Mouse (Mus musculus): Measurements from ENCODE around the gene Thg1l. TPM values are rescaled to one million over a fixed set of nuclear protein-coding genes. Genes with fewer than 3 reads are reported as not detected.

Thg1l gene
- polyA plus RNA-seq (2012): 4.5 and 8.5 TPM in 2 replicates

DNA sequence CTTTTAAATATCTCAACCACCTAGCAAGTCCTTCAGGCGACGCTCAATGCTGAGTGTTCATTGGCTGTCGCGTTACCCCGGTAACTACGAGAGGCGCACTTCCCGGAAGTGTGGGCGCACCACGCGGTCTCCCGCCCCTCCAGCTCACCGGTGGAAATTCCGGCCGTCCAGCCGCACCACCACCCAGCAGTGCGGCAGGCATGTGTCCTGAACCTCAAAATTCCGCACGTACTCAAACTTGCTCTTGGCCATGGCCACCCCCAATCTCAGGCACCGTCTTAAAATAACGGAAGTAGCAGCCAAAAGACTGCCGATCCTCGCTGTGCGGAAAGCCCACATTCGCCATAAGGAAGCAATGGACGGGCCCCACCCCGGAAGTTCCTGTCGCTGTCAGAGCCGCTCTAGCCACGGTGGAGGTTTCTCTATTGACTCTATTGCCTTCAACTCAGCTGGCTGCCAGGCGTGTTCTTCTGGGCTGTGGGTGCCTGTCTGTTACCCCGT, at the start of gene Thg1l:
TSS of gene Thg1l (minus strand) at position 368 of the 501 bp plus-strand sequence.
- TF ChIP-seq GATA1 (IDR thresholded peaks at IDR 0.05; ENCODE audit: low read length): no peak

DNA sequence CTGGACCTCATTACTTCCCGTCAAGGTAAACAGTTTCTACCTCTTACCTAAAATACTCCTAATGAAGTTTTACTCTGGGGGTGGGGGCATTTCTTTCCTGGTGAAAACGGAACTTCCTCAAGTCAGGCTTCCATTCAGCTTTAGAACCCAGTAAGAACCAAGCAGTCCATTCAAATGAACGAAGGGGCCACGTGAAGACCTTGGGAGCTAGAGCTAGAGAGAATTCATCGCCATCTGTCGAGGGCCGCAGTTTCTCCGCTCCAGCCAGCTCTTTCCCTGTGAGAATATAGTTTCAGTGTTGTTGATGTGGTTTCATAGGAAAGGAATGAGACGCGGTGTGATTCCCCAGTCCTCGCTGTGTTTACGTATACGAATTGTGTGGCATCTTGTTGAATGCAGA, 36.8 kb upstream of the Thg1l start:
- TF ChIP-seq GATA1 (IDR thresholded peaks at IDR 0.05; ENCODE audit: low read length): no peak

- no peak for TF ChIP-seq GATA1 (IDR thresholded peaks at IDR 0.05; ENCODE audit: low read length)
Measured at GRCm38 (mm10) chr11:45991604-45992003, 36.3 kb upstream of the Thg1l start.

DNA sequence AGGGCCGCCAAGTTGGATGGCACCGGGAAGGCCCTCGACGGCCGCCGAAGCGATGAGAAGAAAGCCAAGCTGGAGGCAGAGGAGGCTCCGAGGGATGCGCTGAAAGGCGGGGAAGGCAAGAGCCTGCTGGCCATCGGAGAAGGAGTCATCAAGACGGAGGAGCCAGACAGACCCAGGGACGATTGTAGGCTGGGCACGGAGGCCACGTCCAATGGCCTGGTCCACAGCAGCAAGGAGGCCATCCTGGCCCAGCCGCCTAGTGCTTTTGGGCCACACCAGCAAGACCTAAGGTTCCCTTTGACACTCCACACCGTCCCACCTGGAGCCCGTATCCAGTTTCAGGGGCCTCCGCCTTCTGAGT, 25.6 kb upstream of the Thg1l start:
- TF ChIP-seq GATA1 (IDR thresholded peaks at IDR 0.05; ENCODE audit: low read length): no peak

DNA sequence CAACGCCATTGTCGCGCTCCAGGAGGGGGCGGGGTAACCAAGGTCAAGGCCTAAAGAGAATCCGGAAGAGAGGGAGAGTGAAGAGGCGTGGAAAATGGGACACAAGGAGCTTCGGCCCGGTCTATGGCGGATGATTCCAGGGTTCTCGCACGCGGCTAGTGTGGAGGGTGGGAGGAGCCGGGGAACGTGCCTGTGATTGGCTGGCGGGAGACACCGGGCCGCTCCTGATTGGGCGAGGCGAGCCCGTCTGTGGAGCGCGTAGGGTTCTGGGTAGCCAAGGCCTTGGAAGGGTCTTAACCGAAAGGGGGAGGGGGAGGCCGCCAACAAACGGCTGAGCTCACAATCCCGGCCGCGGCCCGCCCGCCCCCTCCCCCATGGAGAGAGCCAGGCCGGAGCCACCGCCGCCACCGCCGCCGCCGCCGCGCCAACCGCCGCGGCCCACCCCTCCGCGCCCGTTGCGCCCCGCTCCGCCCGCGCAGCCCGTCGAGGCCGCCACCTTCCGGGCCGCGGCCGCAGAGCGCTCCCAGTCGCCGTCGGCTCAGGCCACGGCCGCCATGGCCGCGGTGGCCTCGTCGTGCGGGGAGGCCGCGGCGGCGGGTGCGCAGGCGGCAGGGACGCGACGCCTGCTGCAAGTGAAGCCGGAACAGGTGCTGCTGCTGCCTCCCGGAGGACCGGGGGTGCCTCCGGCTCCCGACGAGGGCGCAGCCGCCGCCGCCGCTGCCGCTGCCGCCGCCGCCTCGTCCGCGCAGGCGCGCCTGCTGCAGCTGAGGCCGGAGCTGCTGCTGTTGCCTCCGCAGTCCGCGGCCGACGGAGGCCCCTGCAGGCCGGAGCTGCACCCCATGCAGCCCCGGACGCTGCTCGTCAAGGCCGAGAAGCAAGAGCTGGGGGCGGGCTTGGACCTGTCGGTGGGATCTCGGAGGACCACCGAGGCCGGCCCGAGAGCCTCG, 24.9 kb upstream of the Thg1l start, which contains the start of gene Sox30:
TSS of gene Sox30 (plus strand) at position 365 of the 947 bp plus-strand sequence.
- TF ChIP-seq GATA1 (IDR thresholded peaks at IDR 0.05; ENCODE audit: low read length): no peak

DNA sequence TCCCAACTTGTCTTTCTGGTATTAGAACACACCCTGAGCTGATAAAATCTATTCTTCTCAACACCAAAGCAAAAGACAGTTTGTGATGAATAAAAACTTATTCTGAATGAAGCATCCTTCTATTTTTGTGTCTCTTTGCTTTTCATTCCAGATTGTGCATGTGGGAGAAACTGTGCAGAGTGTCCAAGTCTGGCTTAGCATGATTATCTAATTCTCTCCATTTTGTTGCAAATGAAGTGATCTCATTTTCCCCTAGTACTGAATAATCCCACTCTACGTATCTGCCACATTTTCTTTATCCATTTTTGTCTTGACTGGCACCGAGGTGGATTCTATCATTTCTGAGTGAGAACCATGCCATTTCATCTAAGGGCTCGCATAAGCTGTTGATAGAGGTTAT, 20.8 kb upstream of the Thg1l start:
- no peak for TF ChIP-seq GATA1 (IDR thresholded peaks at IDR 0.05; ENCODE audit: low read length)

- no peak for TF ChIP-seq GATA1 (IDR thresholded peaks at IDR 0.05; ENCODE audit: low read length)
Measured at GRCm38 (mm10) chr11:45974466-45974865, 19.2 kb upstream of the Thg1l start.

DNA sequence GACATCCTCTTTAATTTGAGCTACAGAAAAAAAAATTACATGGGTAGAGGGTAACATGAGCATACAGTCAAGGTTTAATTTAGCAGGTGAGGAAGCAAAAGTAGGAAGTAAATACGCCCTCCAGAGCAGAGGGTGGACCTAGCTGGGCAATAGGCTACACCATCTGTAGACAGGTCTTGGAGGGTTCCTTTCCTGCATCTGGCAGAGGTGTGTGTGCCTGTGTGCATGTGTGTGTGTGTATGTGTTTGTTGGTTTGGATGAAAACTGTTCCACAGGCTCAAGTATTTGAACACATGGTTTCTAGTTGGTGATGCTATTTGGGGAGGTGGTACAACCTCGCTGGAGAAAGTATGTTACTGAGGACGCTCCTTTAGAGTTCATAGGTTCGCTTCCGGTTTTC, 18.3 kb upstream of the Thg1l start:
- TF ChIP-seq GATA1 (IDR thresholded peaks at IDR 0.05; ENCODE audit: low read length): no peak

DNA sequence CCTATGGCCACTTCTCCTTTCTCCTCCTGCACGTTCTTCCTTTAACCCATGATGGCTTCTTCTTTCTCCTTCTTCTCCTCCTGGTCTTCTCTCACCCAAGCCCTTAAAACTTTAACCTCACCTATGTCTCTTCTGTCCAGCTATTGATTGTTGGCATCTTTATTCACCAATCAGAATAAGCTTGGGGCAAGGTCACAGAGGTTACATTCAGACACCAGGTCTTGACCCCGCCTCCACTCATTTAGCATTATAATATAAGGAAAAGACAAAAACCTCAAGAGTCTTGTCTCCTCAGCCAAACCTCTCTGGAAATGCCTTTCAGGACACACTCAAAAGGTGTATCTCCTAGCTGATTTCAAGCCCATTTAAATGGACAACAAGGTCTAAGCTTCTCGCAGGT, 13.2 kb upstream of the Thg1l start:
- no peak for TF ChIP-seq GATA1 (IDR thresholded peaks at IDR 0.05; ENCODE audit: low read length)

DNA sequence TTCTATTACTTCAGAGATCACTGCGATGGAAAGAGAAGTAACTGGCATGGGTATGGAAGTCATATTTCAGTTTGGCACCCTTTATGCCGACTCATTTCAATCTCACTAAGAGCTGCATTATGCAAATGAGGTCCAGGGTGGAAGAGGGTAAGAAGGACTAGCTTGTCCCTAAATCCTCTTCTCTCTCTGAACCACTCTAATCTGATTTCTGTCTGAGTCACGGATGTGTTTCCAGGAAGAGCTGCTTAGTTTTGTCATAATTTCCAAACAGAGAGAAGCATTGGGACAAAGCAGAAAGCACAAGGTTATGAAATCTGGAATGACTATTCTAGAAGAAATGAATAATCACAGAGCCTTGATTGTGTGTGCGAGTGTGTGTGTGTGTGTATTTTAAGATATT, 11.6 kb upstream of the Thg1l start:
- no peak for TF ChIP-seq GATA1 (IDR thresholded peaks at IDR 0.05; ENCODE audit: low read length)

GRCm38 (mm10) chr11:45960003-45960402, 4.7 kb upstream of the Thg1l start:
- no peak for TF ChIP-seq GATA1 (IDR thresholded peaks at IDR 0.05; ENCODE audit: low read length)

DNA sequence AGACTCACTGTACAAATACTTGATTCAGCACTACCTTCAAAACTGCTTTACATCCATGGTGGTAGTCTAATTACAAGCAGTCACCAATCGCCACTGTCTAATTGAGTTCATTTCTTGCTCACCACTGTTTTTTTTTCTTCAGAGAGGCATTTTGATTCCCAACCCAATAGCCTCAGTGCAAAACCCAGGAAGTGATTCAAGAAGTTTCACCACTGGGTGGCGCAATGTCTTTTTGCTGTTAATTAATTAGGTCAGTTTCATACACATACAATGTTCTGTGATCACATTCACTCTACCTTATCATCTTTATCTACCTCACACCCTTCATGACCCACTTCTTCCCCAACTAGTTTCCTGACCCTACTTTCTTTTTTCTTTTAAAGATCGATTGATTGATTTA, 4.3 kb upstream of the Thg1l start:
- no peak for TF ChIP-seq GATA1 (IDR thresholded peaks at IDR 0.05; ENCODE audit: low read length)

DNA sequence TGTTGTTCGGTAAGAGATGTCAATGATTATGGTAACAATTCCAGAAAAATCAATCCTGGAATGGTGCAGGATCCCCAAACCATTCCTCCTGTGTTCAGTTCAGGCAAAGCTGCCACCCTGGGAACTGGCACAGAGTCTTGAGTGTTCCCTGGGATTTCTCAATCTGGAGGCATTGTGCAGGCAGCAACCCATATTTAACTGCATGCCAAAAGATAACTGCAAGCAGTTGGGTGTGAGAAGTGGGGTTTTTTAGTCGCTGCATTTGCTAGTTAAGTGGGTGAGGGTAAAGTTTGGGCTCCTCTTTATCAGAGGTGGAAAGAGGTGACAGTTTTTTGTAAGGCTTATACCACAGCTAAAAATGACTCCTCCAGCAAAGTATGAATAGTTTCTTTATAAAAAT, 7.8 kb downstream of the Thg1l start:
- TF ChIP-seq GATA1 (IDR thresholded peaks at IDR 0.05; ENCODE audit: low read length): no peak

GRCm38 (mm10) chr11:45946796-45947195, 8.5 kb downstream of the Thg1l start:
- TF ChIP-seq GATA1 (IDR thresholded peaks at IDR 0.05; ENCODE audit: low read length): no peak

DNA sequence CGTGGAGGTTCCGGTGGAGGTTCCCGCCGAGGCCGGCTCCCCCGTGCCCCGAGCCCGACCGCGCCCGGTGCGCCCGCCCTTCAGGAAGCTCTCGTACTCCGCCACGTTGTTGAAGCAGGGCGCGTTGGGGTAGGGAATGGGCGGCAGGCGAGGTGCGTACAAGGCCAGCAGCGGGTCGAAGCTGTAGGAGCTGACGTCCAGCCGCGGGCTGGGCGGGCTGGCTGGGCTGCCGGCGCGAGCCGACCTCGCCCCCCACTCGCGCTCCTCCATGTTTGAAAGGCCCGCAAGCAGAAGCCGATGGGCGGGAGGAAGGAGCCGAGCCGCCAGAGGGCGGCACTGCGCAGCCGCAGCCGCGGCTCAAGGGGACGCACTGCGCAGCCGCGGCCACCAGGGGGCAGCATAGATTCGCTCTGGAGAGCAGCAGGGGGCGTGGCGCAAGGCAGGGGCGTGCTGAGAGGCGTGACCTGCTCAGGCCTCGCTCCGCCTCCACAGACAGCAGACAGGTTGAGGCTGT, 10.6 kb downstream of the Thg1l start, which contains the start of gene Lsm11:
TSS of gene Lsm11 (minus strand) at position 293 of the 514 bp plus-strand sequence.
- TF ChIP-seq GATA1 (IDR thresholded peaks at IDR 0.05; ENCODE audit: low read length): no peak

GRCm38 (mm10) chr11:45943891-45944642, 11.2 kb downstream of the Thg1l start:
- TF ChIP-seq GATA1 (IDR thresholded peaks at IDR 0.05; ENCODE audit: low read length): no peak

Measured in G1E-ER4 (cell line).